Mouse (Mus musculus) urinary bladder, adult 18-20 months (tissue): Measurements from ENCODE around the gene Gucy2c.

ENCODE experiments used
- DNase-seq, 2 experiments: peaks; one replicate each; pipeline ENCODE4 v3.0.0; 2022; ENCODE audit warnings: low spot score in 2 of 2, mixed read lengths in 2 of 2

The Gucy2c gene

GRCm38 (mm10) chr6:136742352-136743118 lies 39.0 kb downstream of the Gucy2c start:
- peak; percentile 59 to 71 for DNase-seq

- DNase-seq = no peak
Measured at GRCm38 (mm10) chr6:136741281-136741680, 40.3 kb downstream of the Gucy2c start.

- DNase-seq = no peak
Measured at GRCm38 (mm10) chr6:136735766-136736165, 45.8 kb downstream of the Gucy2c start.

GRCm38 (mm10) chr6:136728144-136728543 lies 53.4 kb downstream of the Gucy2c start:
- no peak for DNase-seq

- DNase-seq = no peak
Measured at GRCm38 (mm10) chr6:136723171-136723570, 58.4 kb downstream of the Gucy2c start.

- DNase-seq = no peak
Measured at GRCm38 (mm10) chr6:136722565-136722964, 59.0 kb downstream of the Gucy2c start.

- peak; percentile 15 to 18 for DNase-seq
Measured at GRCm38 (mm10) chr6:136721925-136722324, 59.6 kb downstream of the Gucy2c start.

- no peak for DNase-seq
Measured at GRCm38 (mm10) chr6:136720436-136720835, 61.1 kb downstream of the Gucy2c start.

- no peak for DNase-seq
Measured at GRCm38 (mm10) chr6:136715881-136716431, 65.6 kb downstream of the Gucy2c start.

GRCm38 (mm10) chr6:136714097-136714496 lies 67.5 kb downstream of the Gucy2c start:
- no peak for DNase-seq

- DNase-seq = no peak
Measured at GRCm38 (mm10) chr6:136710408-136710807, 71.2 kb downstream of the Gucy2c start.

- DNase-seq = no peak
Measured at GRCm38 (mm10) chr6:136708597-136708996, 73.0 kb downstream of the Gucy2c start.

GRCm38 (mm10) chr6:136701878-136702277 lies 79.7 kb downstream of the Gucy2c start:
- DNase-seq = no peak

GRCm38 (mm10) chr6:136701185-136701584 lies 80.4 kb downstream of the Gucy2c start:
- no peak for DNase-seq

- no peak for DNase-seq
Measured at GRCm38 (mm10) chr6:136691314-136691713, 90.3 kb downstream of the Gucy2c start.

GRCm38 (mm10) chr6:136690527-136690926 lies 91.0 kb downstream of the Gucy2c start:
- DNase-seq = no peak

- no peak for DNase-seq
Measured at GRCm38 (mm10) chr6:136689790-136690413, 91.7 kb downstream of the Gucy2c start.

- no peak for DNase-seq
Measured at GRCm38 (mm10) chr6:136685433-136685832, 96.1 kb downstream of the Gucy2c start.

GRCm38 (mm10) chr6:136683410-136684334 lies 97.9 kb downstream of the Gucy2c start:
- no peak for DNase-seq

- no peak for DNase-seq
Measured at GRCm38 (mm10) chr6:136679381-136679780, 102.2 kb downstream of the Gucy2c start.

GRCm38 (mm10) chr6:136674935-136675334 lies 106.6 kb downstream of the Gucy2c start:
- no peak for DNase-seq

GRCm38 (mm10) chr6:136672467-136672866 lies 109.1 kb downstream of the Gucy2c start:
- DNase-seq = peak in 1 of 2 experiments; percentile 35
